Mouse (Mus musculus) kidney, adult 2 months (tissue): ENCODE data around the gene Fbxo28. TPM values are rescaled to one million over a fixed set of nuclear protein-coding genes. Genes with fewer than 3 reads are reported as not detected.

Experiments
- DNase-seq: peaks from one replicate; pipeline ENCODE4 v3.0.0; 2021
- H3K27ac ChIP-seq: fragments of 200-500 bp; 2 replicates; pipeline ENCODE4 v1.5.1; 2012; ENCODE audit warnings: low read depth, low read length, control low read depth, inconsistent platforms; ENCODE audit not compliant: insufficient read depth
- H3K27me3 ChIP-seq: fragments of 200-500 bp; replicated peaks from 2 replicates; pipeline ENCODE4 v1.6.1; 2012; ENCODE audit warnings: mild to moderate bottlenecking, moderate library complexity, low read length, inconsistent platforms; ENCODE audit not compliant: control insufficient read depth, insufficient read depth
- H3K36me3 ChIP-seq: fragments of 200-500 bp; 2 replicates; pipeline ENCODE4 v1.6.1; 2012; ENCODE audit warnings: mild to moderate bottlenecking, moderate library complexity, low read length, inconsistent platforms; ENCODE audit not compliant: control insufficient read depth, insufficient read depth
- H3K4me1 ChIP-seq: fragments of 200-500 bp; 2 replicates; pipeline ENCODE4 v1.6.1; 2011; ENCODE audit warnings: low read length; ENCODE audit not compliant: control insufficient read depth, insufficient read depth
- H3K4me3 ChIP-seq: fragments of 200-500 bp; 2 replicates; pipeline ENCODE4 v1.5.1; 2011; ENCODE audit warnings: mild to moderate bottlenecking, low read depth, low read length, control low read depth; ENCODE audit not compliant: insufficient read depth
- CTCF ChIP-seq: fragments of 200-500 bp; conservative IDR thresholded peaks from 2 replicates; pipeline ENCODE4 v1.5.1; 2011; ENCODE audit warnings: low read depth, mild to moderate bottlenecking, control low read depth, low read length, moderate library complexity, mixed read lengths; ENCODE audit not compliant: insufficient read depth, insufficient read length
- POLR2A ChIP-seq: fragments of 200-500 bp; IDR thresholded peaks from one replicate; pipeline ENCODE4 v1.6.1; 2011; ENCODE audit warnings: low read depth, low read length, control low read depth
- WGBS: fragments of 180-500 bp; shearing (Covaris S2); methylation state at CpG from one replicate; pipeline ENCODE4 v1.1.7; 2018; 5-methylcytosine and 5-hydroxymethylcytosine counted together
- polyA plus RNA-seq: library from polyadenylated mRNA; depleted of rRNA; stranded (reverse); fragments of >200 nt; gene quantifications from 2 replicates; pipeline ENCODE4 v1.2.3, GENCODE M21; 2012; rRNA removed

Fbxo28 gene
- polyA plus RNA-seq, 1 experiment, result 11.0 TPM

DNA sequence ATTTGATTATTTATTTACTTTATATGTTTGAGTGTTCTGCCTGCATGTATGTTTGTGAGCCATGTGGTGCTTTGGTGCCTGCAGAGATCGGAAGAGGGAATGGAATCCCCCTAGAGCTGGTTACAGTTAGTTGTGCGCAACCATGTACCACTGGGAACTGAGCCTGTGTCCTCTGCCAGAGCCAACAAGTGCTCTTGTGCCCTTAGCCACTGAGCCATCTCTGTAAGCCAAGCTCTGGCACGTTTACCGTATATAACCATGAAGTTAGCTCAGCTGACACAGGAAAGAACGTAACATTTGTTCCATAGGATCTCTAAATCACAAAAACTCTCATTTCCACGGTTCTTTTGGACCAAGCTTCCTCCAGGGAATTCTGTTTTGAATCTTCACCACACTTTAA is 61.4 kb downstream of the Fbxo28 start:
- no peak for DNase-seq
- H3K4me3 ChIP-seq, result no peak overlapping the region
- H3K27me3 ChIP-seq, result no peaks in the 10 kb centered on the region
- H3K27ac ChIP-seq, result no peak overlapping the region; the same call in 1 of the 2 replicates
- WGBS, result 61% methylated on average over 6 of the region's 6 CpGs
- peaks cover 5% of the 10 kb centered on the region for H3K36me3 ChIP-seq
- peaks cover 14% of the 10 kb centered on the region for H3K4me1 ChIP-seq
- TF ChIP-seq CTCF, result no peak
- TF ChIP-seq POLR2A, result no peak

DNA sequence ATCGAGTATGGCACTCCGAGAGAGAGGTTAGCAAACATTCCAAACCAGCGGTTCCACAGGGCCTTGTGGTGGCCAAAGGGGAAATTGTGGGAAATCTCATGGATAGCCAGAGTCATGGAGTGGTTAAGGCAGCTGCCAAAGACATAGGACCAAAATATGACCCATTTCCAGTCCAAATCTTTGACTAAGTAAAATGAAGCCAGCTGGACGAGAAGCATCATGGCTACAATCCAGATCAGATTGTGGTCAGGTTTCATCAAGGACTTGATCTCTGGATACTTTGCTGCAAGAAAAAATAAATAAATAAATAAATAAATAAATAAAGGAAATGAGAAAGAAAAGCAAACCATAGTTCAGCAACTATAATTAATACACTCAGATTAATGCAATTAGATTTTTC is 62.0 kb downstream of the Fbxo28 start:
- no peak for TF ChIP-seq POLR2A
- no peak for TF ChIP-seq CTCF
- no peak overlapping the region for H3K27ac ChIP-seq
- no peaks in the 10 kb centered on the region for H3K27me3 ChIP-seq
- H3K4me3 ChIP-seq, result no peak overlapping the region
- peaks cover 5% of the 10 kb centered on the region for H3K36me3 ChIP-seq
- no peak for DNase-seq
- 76% methylated on average over 4 of the region's 4 CpGs for WGBS
- H3K4me1 ChIP-seq, result peaks cover 14% of the 10 kb centered on the region

DNA sequence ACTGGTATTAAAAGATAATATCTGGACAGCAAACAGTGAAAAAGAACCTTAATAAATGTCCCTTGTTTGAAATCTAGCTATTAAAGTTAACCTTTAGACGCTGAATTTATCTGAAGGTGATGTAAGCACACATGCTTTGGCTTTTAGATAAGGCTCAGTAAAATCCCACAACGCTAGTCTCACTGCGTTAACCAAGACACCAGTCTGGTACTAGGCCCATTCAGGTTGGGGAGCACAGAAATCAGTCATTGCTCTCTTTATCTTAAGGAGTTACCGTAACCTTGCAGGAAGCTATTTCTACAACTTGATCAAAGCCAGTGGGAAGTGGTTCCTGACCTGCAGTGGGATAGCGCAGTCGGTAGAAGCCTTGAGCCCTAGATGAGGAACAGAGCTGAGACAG is 66.3 kb downstream of the Fbxo28 start:
- WGBS, result 93% methylated on average over 6 of the region's 6 CpGs
- Histone ChIP-seq H3K4me1 (peaks cover 7% of the 10 kb centered on the region; the same call in 1 of the 2 replicates), H3K27me3 (no peaks in the 10 kb centered on the region), H3K4me3 (no peak overlapping the region), H3K36me3 (peaks cover 5% of the 10 kb centered on the region), H3K27ac (no peak overlapping the region)
- no peak for DNase-seq
- TF ChIP-seq POLR2A, result no peak
- no peak for TF ChIP-seq CTCF

- H3K36me3 ChIP-seq, result peaks cover 4% of the 10 kb centered on the region; the same call in 1 of the 2 replicates
- no peak for DNase-seq
- TF ChIP-seq POLR2A (no peak), CTCF (no peak)
- WGBS, result 64% methylated on average over 5 of the region's 5 CpGs
- peaks cover 26% of the 10 kb centered on the region for H3K4me1 ChIP-seq
- peak overlapping the region; percentile 92 for H3K27ac ChIP-seq
- H3K4me3 ChIP-seq, result peak overlapping the region; percentile 29; the same call in 1 of the 2 replicates
- H3K27me3 ChIP-seq, result no peaks in the 10 kb centered on the region
These were observed 69.8 kb downstream of the Fbxo28 start for GRCm38 (mm10) chr1:182271632-182272031.

- DNase-seq, result peak; percentile 94
- Histone ChIP-seq H3K27me3 (no peaks in the 10 kb centered on the region), H3K27ac (peak overlapping the region; percentile 51), H3K36me3 (no peaks in the 10 kb centered on the region), H3K4me3 (no peak overlapping the region), H3K4me1 (peaks cover 31% of the 10 kb centered on the region)
- WGBS, result 55% methylated on average over 5 of the region's 5 CpGs
- no peak for TF ChIP-seq POLR2A
- TF ChIP-seq CTCF, result no peak
These were observed 70.3 kb downstream of the Fbxo28 start for GRCm38 (mm10) chr1:182271130-182271529.

DNA sequence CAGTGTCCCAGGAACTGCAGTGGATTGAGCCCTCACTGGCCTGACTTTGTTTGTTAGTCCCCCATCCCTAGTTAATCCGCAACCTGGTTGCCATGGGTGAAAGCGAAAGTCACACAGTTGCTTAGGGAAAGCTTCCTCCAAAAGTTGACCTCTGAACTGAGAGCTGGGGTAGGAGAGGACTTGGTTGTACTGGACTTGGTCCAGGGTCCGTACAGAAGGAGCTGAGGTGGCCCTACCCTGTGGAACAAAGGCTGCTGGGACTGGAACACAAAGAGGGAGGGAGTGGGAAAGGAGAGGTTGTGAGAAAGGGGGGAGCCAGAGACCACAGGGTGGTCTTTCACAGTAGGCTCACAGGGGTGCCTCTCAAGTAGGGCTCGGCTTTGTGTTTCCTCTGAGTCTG is 73.1 kb downstream of the Fbxo28 start:
- no peaks in the 10 kb centered on the region for H3K27me3 ChIP-seq
- no peaks in the 10 kb centered on the region for H3K36me3 ChIP-seq
- DNase-seq, result peak; percentile 95
- H3K4me3 ChIP-seq, result no peak overlapping the region
- peak overlapping the region; percentile 92 for H3K27ac ChIP-seq
- no peak for TF ChIP-seq POLR2A
- no peak for TF ChIP-seq CTCF
- H3K4me1 ChIP-seq, result peaks cover 33% of the 10 kb centered on the region
- WGBS, result 34% methylated on average over 4 of the region's 4 CpGs

DNA sequence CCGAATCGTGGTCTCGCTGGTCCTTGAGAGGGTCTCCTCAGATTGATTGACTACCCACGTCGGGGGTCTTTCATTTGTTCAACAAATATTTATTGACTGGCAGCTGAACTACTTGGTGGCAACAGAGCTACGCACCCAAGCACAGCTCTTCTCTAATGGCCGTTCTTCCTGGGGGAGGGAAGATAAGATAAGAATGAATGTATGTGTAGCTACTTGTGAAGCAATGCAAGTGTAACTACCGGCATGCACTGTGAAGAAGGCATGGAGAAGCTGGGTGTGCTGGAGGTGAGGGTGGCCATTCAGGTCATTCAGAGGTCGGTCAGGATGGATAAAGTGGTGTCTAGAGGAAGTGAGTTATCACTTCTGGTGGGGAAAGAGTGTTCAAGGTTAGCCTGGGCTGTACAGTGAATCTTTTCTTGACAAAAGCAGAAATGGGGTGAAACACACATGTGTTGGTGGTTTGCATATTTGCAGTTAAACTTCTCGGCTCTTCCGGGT is 75.4 kb downstream of the Fbxo28 start:
- Histone ChIP-seq H3K4me3 (no peak overlapping the region), H3K27ac (peak overlapping the region; percentile 80), H3K4me1 (peaks cover 33% of the 10 kb centered on the region), H3K27me3 (no peaks in the 10 kb centered on the region), H3K36me3 (no peaks in the 10 kb centered on the region)
- DNase-seq, result no peak
- 87% methylated on average over 11 of the region's 11 CpGs for WGBS
- TF ChIP-seq POLR2A, result no peak
- no peak for TF ChIP-seq CTCF

Other genes with a start within 250 kb of the Fbxo28 start
- gene Srp9, start 216.9 kb downstream of the Fbxo28 start, polyA plus RNA-seq, result 44.0 and 52.8 TPM in 2 replicates
- not detected in 2 replicates for gene Vmn1r1, start 177.1 kb downstream of the Fbxo28 start, polyA plus RNA-seq
- gene Degs1, start 58.8 kb downstream of the Fbxo28 start, polyA plus RNA-seq, result 137 and 158 TPM in 2 replicates
- gene Trp53bp2, start 67.5 kb upstream of the Fbxo28 start, polyA plus RNA-seq, result 25.0 and 29.7 TPM in 2 replicates
- gene Capn2, start 176.0 kb upstream of the Fbxo28 start, polyA plus RNA-seq, result 31.7 and 33.0 TPM in 2 replicates
- gene Capn8, start 223.4 kb upstream of the Fbxo28 start, polyA plus RNA-seq, result 0.03 TPM in 1 of 2 replicates, not detected in the other